Mouse (Mus musculus) hindbrain, embryonic 14.5 days (tissue): ENCODE results near the gene Aldh3a1. TPM values are rescaled to one million over a fixed set of nuclear protein-coding genes. Genes with fewer than 3 reads are reported as not detected.

Source experiments
- ATAC-seq: fragments of 200-750 bp; cut with Nextera tagmentation; 2 replicates; pipeline ENCODE4 v1.8.0; 2017; ENCODE audit warnings: moderate number of reproducible peaks, mild to moderate bottlenecking, moderate TSS enrichment, moderate library complexity; ENCODE audit not compliant: low FRiP score
- DNase-seq: peaks from one replicate; pipeline ENCODE4 v3.0.0-alpha.2; 2015; ENCODE audit warnings: low spot score
- H3K27ac ChIP-seq: fragments of 300-500 bp; sonication (generic); 2 replicates; pipeline ENCODE4 v1.5.1; 2014; ENCODE audit warnings: mild to moderate bottlenecking, moderate library complexity
- H3K27me3 ChIP-seq: fragments of 300-500 bp; sonication (generic); 2 replicates; pipeline ENCODE4 v1.6.1; 2014; ENCODE audit warnings: mild to moderate bottlenecking, low read length, mixed read lengths; ENCODE audit not compliant: control insufficient read depth, insufficient read depth
- H3K36me3 ChIP-seq: fragments of 300-500 bp; sonication (generic); replicated peaks from 2 replicates; pipeline ENCODE4 v1.6.1; 2014; ENCODE audit not compliant: control insufficient read depth, insufficient read depth
- H3K4me1 ChIP-seq: fragments of 300-500 bp; sonication (generic); replicated peaks from 2 replicates; pipeline ENCODE4 v1.6.1; 2014; ENCODE audit warnings: antibody characterized with exemption, low read length, mixed read lengths; ENCODE audit not compliant: control insufficient read depth, insufficient read depth
- H3K4me2 ChIP-seq: fragments of 300-500 bp; sonication (generic); replicated peaks from 2 replicates; pipeline ENCODE4 v1.6.1; 2014; ENCODE audit warnings: mild to moderate bottlenecking, moderate library complexity
- H3K4me3 ChIP-seq: fragments of 300-500 bp; sonication (generic); replicated peaks from 2 replicates; pipeline ENCODE4 v1.5.1; 2014; ENCODE audit warnings: mild to moderate bottlenecking, low read length
- H3K9ac ChIP-seq: fragments of 300-500 bp; sonication (generic); 2 replicates; pipeline ENCODE4 v1.6.1; 2014
- H3K9me3 ChIP-seq: fragments of 300-500 bp; sonication (generic); 2 replicates; pipeline ENCODE4 v1.6.1; 2016; ENCODE audit warnings: low read length; ENCODE audit not compliant: control insufficient read depth
- WGBS: fragments of 180-500 bp; shearing (Covaris S2); extraction: QIAGEN DNeasy Blood & Tissue Kit; methylation state at CpG from one replicate; pipeline ENCODE4 v1.1.7; 2014; 5-methylcytosine and 5-hydroxymethylcytosine counted together
- polyA plus RNA-seq: library from polyadenylated mRNA; unstranded; fragments of >200 nt; fragmentation: Nextera tagmentation; extraction: Ambion mirVana; gene quantifications from 2 replicates; pipeline ENCODE4 v1.2.1, GENCODE M21; 2014

The Aldh3a1 gene
- polyA plus RNA-seq, 1 experiment from 2014 or later, result not detected

DNA sequence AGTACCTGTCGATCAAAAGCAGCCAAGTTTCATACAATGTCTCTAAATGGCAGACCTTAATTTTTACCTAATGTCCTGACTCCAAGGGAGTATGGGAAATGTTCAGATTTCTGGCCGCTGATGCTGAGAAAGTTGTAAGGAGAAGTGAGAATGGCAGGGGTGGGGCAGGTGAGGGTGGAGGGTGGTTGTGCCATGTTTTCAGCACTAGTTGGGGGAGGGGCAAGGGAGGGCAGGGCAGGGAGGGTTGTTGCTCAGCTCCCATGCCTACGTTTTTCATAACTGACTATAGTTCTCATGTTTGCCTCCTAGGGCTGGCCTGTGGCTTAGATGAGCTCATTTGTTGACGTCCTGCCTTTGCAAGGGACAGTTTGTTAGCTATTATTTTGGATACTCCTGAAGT, 18.2 kb downstream of the Aldh3a1 start:
- Histone ChIP-seq H3K4me1 (no peaks in the 10 kb centered on the region), H3K36me3 (no peaks in the 10 kb centered on the region), H3K4me3 (no peak overlapping the region), H3K9ac (no peak overlapping the region), H3K27me3 (no peaks in the 10 kb centered on the region), H3K4me2 (no peak overlapping the region), H3K9me3 (no peaks in the 10 kb centered on the region), H3K27ac (no peak overlapping the region)
- DNase-seq (no peak), ATAC-seq (no peak)
- WGBS, result 81% methylated on average over 4 of the region's 4 CpGs

DNA sequence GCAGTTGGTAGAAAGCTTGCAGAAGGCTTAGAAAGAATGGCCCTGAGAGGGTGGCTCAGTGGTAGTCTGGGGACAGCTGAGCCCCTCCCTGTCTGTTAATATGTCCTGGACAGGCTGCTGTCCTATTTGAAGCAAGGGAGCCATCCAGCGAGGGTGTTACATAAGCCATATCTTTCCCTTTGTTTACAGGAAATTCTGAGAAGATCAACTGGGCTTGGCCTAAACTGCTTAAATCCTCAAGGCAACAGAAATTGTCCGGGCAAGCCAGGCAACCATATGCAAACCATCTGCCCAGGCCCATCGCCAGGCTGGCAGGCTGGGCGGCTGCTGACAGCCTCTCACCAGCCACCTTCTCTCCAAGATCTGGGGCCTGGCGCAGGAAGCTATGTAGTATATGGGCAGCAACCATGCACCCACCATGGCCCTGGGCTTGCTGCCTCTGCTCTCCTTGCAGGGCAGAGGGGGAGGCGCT, 18.6 kb downstream of the Aldh3a1 start:
- Histone ChIP-seq H3K4me2 (no peak overlapping the region), H3K27me3 (no peaks in the 10 kb centered on the region), H3K9me3 (no peaks in the 10 kb centered on the region), H3K36me3 (no peaks in the 10 kb centered on the region), H3K4me1 (no peaks in the 10 kb centered on the region), H3K4me3 (no peak overlapping the region), H3K9ac (no peak overlapping the region), H3K27ac (no peak overlapping the region)
- no peak for DNase-seq
- ATAC-seq, result no peak
- 83% methylated on average over 6 of the region's 6 CpGs for WGBS

DNA sequence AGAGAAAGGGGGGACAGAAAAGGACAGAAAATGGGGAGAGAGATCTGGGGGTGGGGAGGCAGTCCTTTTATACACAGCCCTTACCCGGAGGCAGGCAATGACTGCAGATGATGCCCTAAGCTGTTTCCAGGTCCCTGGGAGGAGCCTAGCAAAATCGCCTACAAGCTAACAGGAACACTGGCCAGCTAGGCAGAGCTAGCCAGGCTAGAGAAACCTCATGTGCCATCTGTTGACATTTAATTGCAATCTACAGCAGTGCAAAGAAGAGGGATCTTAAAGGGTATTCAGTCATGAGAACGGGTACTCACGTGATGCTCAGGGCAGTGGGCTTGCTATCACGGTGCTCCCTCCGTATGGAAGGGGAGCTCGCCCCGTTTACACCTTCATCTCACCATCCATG, 20.5 kb downstream of the Aldh3a1 start:
- no peak for DNase-seq
- H3K4me3 ChIP-seq, result no peak overlapping the region

DNA sequence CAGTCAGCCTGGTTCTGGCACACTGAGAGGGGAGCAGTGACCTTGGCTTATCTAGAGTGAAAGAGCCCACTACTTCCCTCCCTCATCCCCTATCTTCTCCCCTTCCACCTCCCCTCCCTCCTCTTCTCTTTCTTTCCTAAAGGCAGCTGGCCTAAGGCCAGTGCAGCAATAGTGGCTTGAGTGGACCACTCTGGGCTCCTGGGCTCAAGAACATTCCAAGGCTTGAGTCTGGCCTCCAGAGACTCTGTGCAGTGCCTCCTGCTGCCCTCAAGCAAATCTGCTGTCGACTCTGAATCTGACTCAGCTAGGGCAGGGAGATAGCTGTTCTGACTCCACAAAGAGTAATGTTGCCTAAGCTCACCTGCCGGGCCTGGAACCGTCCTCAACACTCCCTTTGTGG, 21.1 kb downstream of the Aldh3a1 start:
- no peak for ATAC-seq
- H3K9ac ChIP-seq, result no peak overlapping the region
- WGBS, result 71% methylated on average over 3 of the region's 3 CpGs
- no peak overlapping the region for H3K4me3 ChIP-seq
- H3K36me3 ChIP-seq, result no peaks in the 10 kb centered on the region
- H3K9me3 ChIP-seq, result no peaks in the 10 kb centered on the region
- H3K27ac ChIP-seq, result no peak overlapping the region
- no peaks in the 10 kb centered on the region for H3K27me3 ChIP-seq
- H3K4me2 ChIP-seq, result no peak overlapping the region
- peaks cover 5% of the 10 kb centered on the region; the same call in 1 of the 2 replicates for H3K4me1 ChIP-seq
- DNase-seq, result no peak

More for the DNA sequence above, 20.5 kb downstream of the Aldh3a1 start:
- H3K27me3 ChIP-seq, result no peaks in the 10 kb centered on the region
- H3K36me3 ChIP-seq, result no peaks in the 10 kb centered on the region
- no peak overlapping the region for H3K4me2 ChIP-seq
- peaks cover 5% of the 10 kb centered on the region; the same call in 1 of the 2 replicates for H3K4me1 ChIP-seq
- 92% methylated on average over 8 of the region's 8 CpGs for WGBS
- ATAC-seq, result no peak
- H3K9ac ChIP-seq, result no peak overlapping the region
- no peak overlapping the region for H3K27ac ChIP-seq
- H3K9me3 ChIP-seq, result no peaks in the 10 kb centered on the region

DNA sequence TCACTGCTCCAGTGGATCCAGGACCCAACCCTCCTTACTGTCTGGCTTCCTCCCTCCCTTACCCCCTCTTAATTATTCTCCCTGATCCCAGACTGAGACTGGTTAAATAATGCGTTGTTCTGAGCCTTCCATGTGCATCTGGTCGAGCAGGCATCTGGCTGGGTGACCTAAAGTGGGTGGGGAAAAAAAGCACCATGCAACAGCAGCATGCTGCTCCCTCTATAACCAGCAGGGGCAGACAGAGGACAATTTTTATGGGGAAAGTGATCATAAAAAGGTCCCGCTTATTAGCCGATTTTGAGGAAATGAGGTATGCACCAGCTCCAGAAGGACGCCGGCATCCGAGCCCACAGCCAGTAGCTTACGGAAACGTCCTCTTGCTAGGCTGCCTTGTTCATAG, 24.0 kb downstream of the Aldh3a1 start:
- Histone ChIP-seq H3K27me3 (no peaks in the 10 kb centered on the region), H3K4me1 (peaks cover 5% of the 10 kb centered on the region; the same call in 1 of the 2 replicates), H3K4me2 (peak overlapping the region; percentile 35), H3K9ac (0 out of 2 replicates have a peak overlapping the region, but pooled peaks have one; percentile 5), H3K4me3 (no peak overlapping the region), H3K27ac (0 out of 2 replicates have a peak overlapping the region, but pooled peaks have one; percentile 29), H3K9me3 (no peaks in the 10 kb centered on the region), H3K36me3 (no peaks in the 10 kb centered on the region)
- DNase-seq, result peak; percentile 74
- ATAC-seq, result no peak; the same call in 1 of the 2 replicates
- 8% methylated on average over 9 of the region's 9 CpGs for WGBS

DNA sequence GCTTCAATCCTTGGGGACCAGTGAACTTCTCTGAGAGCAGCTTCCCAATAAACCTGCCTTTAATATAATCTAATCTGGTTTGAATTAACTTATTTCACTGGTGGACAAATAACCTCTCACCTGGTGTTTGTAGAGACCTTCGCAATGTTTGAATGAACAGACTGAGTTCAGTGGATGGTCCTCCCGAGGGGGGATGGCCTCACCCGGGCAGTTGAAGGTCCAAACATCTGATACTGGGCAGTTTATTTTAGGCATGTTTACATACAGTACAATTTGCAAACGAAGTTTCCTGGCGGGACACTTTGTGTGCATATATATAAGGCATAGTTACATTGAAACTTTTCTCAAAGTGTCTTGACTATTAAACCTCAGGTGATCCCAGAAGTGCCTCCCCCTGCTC, 26.8 kb downstream of the Aldh3a1 start:
- Histone ChIP-seq H3K9me3 (no peaks in the 10 kb centered on the region), H3K4me1 (peaks cover 5% of the 10 kb centered on the region; the same call in 1 of the 2 replicates)
- WGBS, result 74% methylated on average over 5 of the region's 5 CpGs

DNA sequence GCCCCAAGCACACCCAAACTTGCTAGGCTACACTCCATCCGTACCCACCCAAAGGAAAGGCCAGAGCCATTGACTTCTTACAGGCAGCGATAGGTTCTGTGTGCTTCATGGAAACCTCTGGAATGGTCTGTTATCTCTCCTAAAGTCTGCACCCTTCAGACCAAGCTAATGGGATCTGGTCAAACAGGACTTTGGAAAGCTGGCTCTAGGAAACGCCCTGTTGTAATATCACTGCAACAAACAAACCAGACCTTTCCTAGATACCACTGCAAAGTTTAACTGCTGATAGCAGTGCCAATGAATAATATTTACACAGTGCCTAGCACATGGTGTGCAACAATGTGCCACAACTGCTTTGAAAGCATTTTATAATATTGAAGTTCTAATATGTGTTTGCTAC, 28.7 kb downstream of the Aldh3a1 start:
- ATAC-seq (no peak), DNase-seq (no peak)
- WGBS, result 93% methylated on average over 3 of the region's 3 CpGs
- Histone ChIP-seq H3K9ac (no peak overlapping the region), H3K27me3 (no peaks in the 10 kb centered on the region), H3K4me1 (peaks cover 5% of the 10 kb centered on the region; the same call in 1 of the 2 replicates), H3K9me3 (no peaks in the 10 kb centered on the region), H3K4me2 (no peak overlapping the region), H3K36me3 (no peaks in the 10 kb centered on the region), H3K4me3 (no peak overlapping the region), H3K27ac (no peak overlapping the region)

More for the DNA sequence above, 26.8 kb downstream of the Aldh3a1 start:
- H3K27ac ChIP-seq, result no peak overlapping the region
- no peak for ATAC-seq
- no peaks in the 10 kb centered on the region for H3K36me3 ChIP-seq
- no peak overlapping the region for H3K4me2 ChIP-seq
- H3K4me3 ChIP-seq, result no peak overlapping the region
- no peaks in the 10 kb centered on the region for H3K27me3 ChIP-seq
- no peak overlapping the region for H3K9ac ChIP-seq
- no peak for DNase-seq

DNA sequence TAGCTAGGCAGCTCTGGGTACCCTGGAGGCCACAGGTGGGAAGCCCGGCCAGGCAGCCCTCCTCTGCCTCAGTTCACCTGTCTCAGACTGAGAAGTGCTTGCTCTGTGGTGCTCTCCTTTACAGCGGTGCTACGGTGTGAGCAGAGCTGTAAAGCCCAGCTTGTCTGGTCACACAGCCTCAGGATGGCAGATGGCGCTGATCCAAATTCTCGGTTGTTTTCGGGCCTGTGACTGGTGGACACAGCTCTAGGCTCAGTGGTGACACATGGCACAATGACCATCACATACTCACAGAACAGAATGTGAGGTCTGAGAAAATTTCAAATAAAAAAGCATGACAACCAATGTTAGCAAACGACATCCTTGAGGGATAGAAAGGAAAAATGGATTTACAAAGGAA, 37.1 kb downstream of the Aldh3a1 start:
- 88% methylated on average over 7 of the region's 7 CpGs for WGBS
- ATAC-seq, result no peak
- no peaks in the 10 kb centered on the region for H3K27me3 ChIP-seq
- no peak overlapping the region for H3K4me2 ChIP-seq
- H3K9ac ChIP-seq, result no peak overlapping the region
- no peak overlapping the region for H3K27ac ChIP-seq
- H3K4me3 ChIP-seq, result no peak overlapping the region
- peaks cover 46% of the 10 kb centered on the region for H3K36me3 ChIP-seq
- no peak for DNase-seq
- no peaks in the 10 kb centered on the region for H3K4me1 ChIP-seq
- H3K9me3 ChIP-seq, result no peaks in the 10 kb centered on the region

DNA sequence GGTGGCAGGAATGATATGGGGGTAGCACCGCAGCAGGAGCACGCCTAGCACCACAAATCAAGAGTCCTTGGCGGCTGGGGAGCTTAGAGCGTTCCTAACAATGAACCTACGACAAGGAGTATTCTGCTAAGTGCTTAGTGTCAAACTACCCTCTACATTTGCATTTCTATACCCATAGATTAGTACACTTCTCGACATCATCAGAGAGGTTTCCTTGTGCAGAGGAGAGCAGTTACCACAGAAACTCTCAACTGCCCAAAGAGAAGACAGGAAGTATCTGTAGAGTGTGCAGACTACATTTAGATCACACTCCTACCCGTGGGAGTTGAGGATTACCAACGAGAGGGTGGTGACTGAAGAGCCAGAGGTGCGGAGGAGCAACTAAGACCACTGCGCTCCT, 44.4 kb downstream of the Aldh3a1 start:
- Histone ChIP-seq H3K4me1 (no peaks in the 10 kb centered on the region), H3K4me3 (no peak overlapping the region), H3K9ac (no peak overlapping the region), H3K4me2 (no peak overlapping the region), H3K36me3 (peaks cover 64% of the 10 kb centered on the region), H3K9me3 (no peaks in the 10 kb centered on the region), H3K27ac (no peak overlapping the region), H3K27me3 (no peaks in the 10 kb centered on the region)
- DNase-seq (no peak), ATAC-seq (no peak)
- 79% methylated on average over 10 of the region's 10 CpGs for WGBS

DNA sequence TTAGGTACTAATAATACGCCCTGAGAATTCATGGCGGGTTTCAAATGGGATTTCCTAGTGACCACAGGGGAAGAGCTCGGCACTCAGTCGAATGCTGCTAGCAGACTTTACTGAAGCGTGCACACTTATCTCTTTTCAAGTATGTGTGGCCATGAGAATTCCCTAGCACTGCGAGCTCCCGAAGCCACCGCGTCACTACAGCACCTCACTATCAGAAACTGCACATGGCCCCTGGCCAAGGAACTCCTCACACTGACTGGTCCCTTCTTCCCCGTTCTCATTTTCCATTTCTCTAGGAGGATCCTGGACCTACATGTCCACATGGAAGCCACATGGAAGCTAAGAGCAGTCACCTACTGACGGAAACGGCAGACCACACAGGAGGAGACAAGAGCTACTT, 45.5 kb downstream of the Aldh3a1 start:
- Histone ChIP-seq H3K27ac (no peak overlapping the region), H3K9ac (no peak overlapping the region), H3K4me2 (no peak overlapping the region), H3K27me3 (no peaks in the 10 kb centered on the region), H3K36me3 (peaks cover 63% of the 10 kb centered on the region), H3K9me3 (no peaks in the 10 kb centered on the region), H3K4me1 (no peaks in the 10 kb centered on the region), H3K4me3 (no peak overlapping the region)
- no peak for ATAC-seq
- WGBS, result 97% methylated on average over 12 of the region's 12 CpGs
- DNase-seq, result no peak
